Mouse (Mus musculus) G1E (cell line): ENCODE results near the gene Neil1. TPM values are rescaled to one million over a fixed set of nuclear protein-coding genes. Genes with fewer than 3 reads are reported as not detected.

ENCODE experiments used
- ATAC-seq: 2 replicates; pipeline ENCODE4 v1.8.0; 2016; ENCODE audit warnings: mild to moderate bottlenecking; ENCODE audit not compliant: insufficient number of reproducible peaks, poor library complexity, low FRiP score, severe bottlenecking; ENCODE audit errors: extremely low read depth
- DNase-seq: peaks from one replicate; pipeline ENCODE4 v3.0.0; 2012; ENCODE audit warnings: low spot score
- H3K27me3 ChIP-seq: 2 replicates; pipeline ENCODE4 v1.6.1; 2012; ENCODE audit warnings: mild to moderate bottlenecking, low read length, inconsistent platforms; ENCODE audit not compliant: insufficient read depth
- H3K36me3 ChIP-seq: replicated peaks from 2 replicates; pipeline ENCODE3; 2012; ENCODE audit warnings: mild to moderate bottlenecking, inconsistent platforms
- H3K4me1 ChIP-seq: 2 replicates; pipeline ENCODE4 v1.6.1; 2012; ENCODE audit warnings: low read depth, low read length, inconsistent platforms, mixed read lengths; ENCODE audit not compliant: insufficient read depth
- H3K4me3 ChIP-seq: 2 replicates; pipeline ENCODE4 v1.5.1; 2012; ENCODE audit warnings: low read depth, mild to moderate bottlenecking, inconsistent platforms, low read length, moderate library complexity, mixed read lengths
- H3K9me3 ChIP-seq: replicated peaks from 2 replicates; pipeline ENCODE4 v1.6.1; 2012; ENCODE audit warnings: inconsistent platforms
- CTCF ChIP-seq: IDR thresholded peaks from 2 replicates; pipeline ENCODE4 v1.5.1; 2012; ENCODE audit warnings: low read depth, low read length, inconsistent platforms, mixed read lengths
- GATA1 ChIP-seq: IDR thresholded peaks from 2 replicates; pipeline ENCODE4 v1.6.1; 2012; ENCODE audit warnings: borderline replicate concordance, low read length, inconsistent platforms, mixed read lengths
- GATA2 ChIP-seq: IDR thresholded peaks from 2 replicates; pipeline ENCODE4 v1.6.1; 2012; ENCODE audit warnings: low read depth, low read length, inconsistent platforms, borderline replicate concordance
- POLR2AphosphoS5 ChIP-seq: IDR thresholded peaks from 2 replicates; pipeline ENCODE4 v1.6.1; 2012; ENCODE audit warnings: low read depth, low read length, inconsistent platforms; ENCODE audit not compliant: insufficient replicate concordance
- TAL1 ChIP-seq: conservative IDR thresholded peaks from 2 replicates; pipeline ENCODE4 v1.6.1; 2012; ENCODE audit warnings: low read depth, low read length, inconsistent platforms, mixed read lengths
- polyA plus RNA-seq: library from polyadenylated mRNA; stranded (reverse); fragments of >175 nt; gene quantifications from 2 replicates; pipeline ENCODE4 v1.2.3, GENCODE M21; 2012
- total RNA-seq, 2 experiments: library from RNA; stranded (forward) in 1 of 2; stranded (reverse) in 1 of 2; fragments of 200-1000 nt in 1 of 2; fragments of >200 nt in 1 of 2; fragmentation: Nextera tagmentation in 1 of 2; gene quantifications; 2 replicates each; pipeline ENCODE4 v1.2.3; 2014 to 2017

The Neil1 gene
- total RNA-seq (2014; fragmentation: Nextera tagmentation), result 0.58 and 3.0 TPM in 2 replicates
- 2.1 and 2.6 TPM in 2 replicates for total RNA-seq (2017)
- 9.3 and 10.7 TPM in 2 replicates for polyA plus RNA-seq

DNA sequence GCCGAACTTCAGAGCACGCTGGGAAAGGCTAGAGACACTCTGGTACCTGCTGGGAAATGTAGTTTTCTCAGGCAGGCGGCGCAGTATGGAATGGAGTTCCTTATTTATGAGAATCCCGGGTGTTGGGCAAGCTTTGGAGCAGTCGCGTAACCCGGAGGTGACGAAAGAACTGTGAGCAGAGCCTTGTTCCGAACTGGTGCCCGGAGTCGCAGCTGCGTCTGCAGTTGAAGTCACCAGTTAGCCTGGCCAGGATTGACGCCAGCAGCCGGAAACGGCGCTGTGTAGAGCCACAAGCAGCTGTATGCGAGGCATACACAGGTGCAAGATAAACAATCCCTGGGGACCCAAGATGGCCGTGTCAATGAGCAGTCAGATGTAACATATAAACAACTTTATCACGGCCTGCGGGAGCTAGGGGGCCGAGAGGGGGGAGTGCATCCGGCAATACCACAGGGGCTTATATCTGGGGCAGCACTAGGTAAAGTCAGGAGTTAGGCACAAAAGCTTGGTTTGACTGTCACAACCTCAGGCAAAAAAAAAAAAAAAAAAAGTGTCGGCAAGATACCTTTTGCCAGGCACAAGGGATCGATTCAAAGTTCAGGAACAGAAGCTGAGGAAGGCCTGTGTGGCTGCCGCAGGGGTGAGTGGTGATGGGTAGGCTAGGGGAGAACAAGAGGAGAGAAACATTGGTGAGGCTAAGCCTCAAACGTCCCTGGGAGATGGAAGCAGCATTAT, at the start of gene Neil1:
Neil1 (minus strand) TSS at position 162 of the 735 bp plus-strand sequence.
- Histone ChIP-seq H3K27me3 (no peaks in the 10 kb centered on the region), H3K4me3 (peak within 1 kb of the TSS; percentile 72), H3K36me3 (peaks cover 23% of the 10 kb centered on the region), H3K4me1 (peaks cover 28% of the 10 kb centered on the region), H3K9me3 (no peaks in the 10 kb centered on the region)
- DNase-seq, result peak; percentile 82
- ATAC-seq, result peak; percentile 77
- TF ChIP-seq GATA2 (no peak), GATA1 (no peak), TAL1 (no peak), CTCF (no peak), POLR2AphosphoS5 (no peak)

- peaks cover 8% of the 10 kb centered on the region for H3K27me3 ChIP-seq
- no peaks in the 10 kb centered on the region for H3K4me1 ChIP-seq
- ATAC-seq (no peak), DNase-seq (no peak)
- H3K9me3 ChIP-seq, result no peaks in the 10 kb centered on the region
- no peaks in the 10 kb centered on the region for H3K36me3 ChIP-seq
- H3K4me3 ChIP-seq, result no peak overlapping the region
- TF ChIP-seq TAL1, result no peak
- TF ChIP-seq CTCF, result no peak
- TF ChIP-seq GATA1, result no peak
- TF ChIP-seq GATA2, result no peak
- TF ChIP-seq POLR2AphosphoS5, result no peak
These were observed 49.3 kb upstream of the Neil1 start for GRCm38 (mm10) chr9:57197414-57197813.

GRCm38 (mm10) chr9:57196708-57197107, 48.6 kb upstream of the Neil1 start:
- DNase-seq (no peak), ATAC-seq (no peak)
- no peaks in the 10 kb centered on the region for H3K9me3 ChIP-seq

GRCm38 (mm10) chr9:57168411-57168810, 20.3 kb upstream of the Neil1 start:
- H3K27me3 ChIP-seq, result peaks cover 22% of the 10 kb centered on the region
- DNase-seq (no peak), ATAC-seq (no peak)
- no peaks in the 10 kb centered on the region for H3K4me1 ChIP-seq
- no peak overlapping the region for H3K4me3 ChIP-seq
- TF ChIP-seq POLR2AphosphoS5 (no peak), GATA2 (no peak), GATA1 (no peak), CTCF (no peak)
- H3K9me3 ChIP-seq, result no peaks in the 10 kb centered on the region
- H3K36me3 ChIP-seq, result no peaks in the 10 kb centered on the region

More at GRCm38 (mm10) chr9:57196708-57197107, 48.6 kb upstream of the Neil1 start:
- Histone ChIP-seq H3K36me3 (no peaks in the 10 kb centered on the region), H3K27me3 (peaks cover 8% of the 10 kb centered on the region), H3K4me1 (no peaks in the 10 kb centered on the region), H3K4me3 (no peak overlapping the region)
- TF ChIP-seq POLR2AphosphoS5, result no peak
- TF ChIP-seq TAL1, result no peak
- no peak for TF ChIP-seq GATA1
- no peak for TF ChIP-seq GATA2
- no peak for TF ChIP-seq CTCF

DNA sequence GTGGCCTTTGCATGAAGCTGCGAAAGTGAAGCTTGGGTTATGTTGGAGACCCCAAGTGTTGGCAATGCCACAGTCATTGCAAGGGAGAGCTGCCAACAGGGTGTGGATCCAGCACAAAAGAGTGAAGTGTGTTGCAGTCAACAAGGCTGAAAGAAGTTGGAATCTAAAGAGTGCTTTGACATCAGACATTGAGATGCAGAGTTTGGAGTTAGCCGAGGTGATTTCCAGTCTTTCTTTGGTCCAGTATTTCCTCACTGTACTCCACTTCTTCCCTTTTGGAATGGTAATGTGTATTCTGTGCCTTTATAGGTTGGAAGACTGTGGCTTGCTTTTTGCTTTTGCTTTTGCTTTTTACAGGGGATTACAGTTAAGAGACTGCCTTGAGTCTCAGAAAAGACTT, 18.1 kb upstream of the Neil1 start:
- TF ChIP-seq POLR2AphosphoS5 (no peak), GATA2 (no peak), TAL1 (no peak), CTCF (no peak), GATA1 (no peak)
- Histone ChIP-seq H3K9me3 (no peaks in the 10 kb centered on the region), H3K4me1 (peaks cover 7% of the 10 kb centered on the region), H3K36me3 (no peaks in the 10 kb centered on the region), H3K4me3 (no peak overlapping the region), H3K27me3 (peaks cover 27% of the 10 kb centered on the region)
- DNase-seq (no peak), ATAC-seq (no peak)

DNA sequence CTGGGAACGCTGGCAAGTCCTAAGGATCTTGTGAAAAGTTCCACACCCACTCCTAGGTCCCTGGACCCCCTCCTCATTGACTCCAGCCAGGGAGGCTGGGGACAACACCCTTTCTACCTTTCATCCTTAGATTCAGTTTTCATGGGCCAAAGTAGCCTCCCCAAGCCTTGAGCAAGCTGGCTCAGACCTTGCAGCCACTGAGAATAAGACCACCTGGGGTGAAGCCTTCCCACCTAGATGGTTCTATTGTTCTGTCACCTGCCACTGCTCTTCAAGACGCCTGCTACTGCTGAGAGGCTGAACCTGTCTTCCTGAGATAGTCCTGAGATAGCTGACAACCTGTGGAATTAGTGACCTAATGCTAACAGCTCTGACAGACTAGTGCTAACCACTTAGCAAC, 15.0 kb upstream of the Neil1 start:
- TF ChIP-seq GATA1, result no peak
- no peak for TF ChIP-seq POLR2AphosphoS5
- TF ChIP-seq CTCF, result no peak
- no peak for TF ChIP-seq TAL1
- TF ChIP-seq GATA2, result no peak
- DNase-seq (no peak), ATAC-seq (no peak)
- peaks cover 23% of the 10 kb centered on the region for H3K27me3 ChIP-seq
- no peaks in the 10 kb centered on the region for H3K9me3 ChIP-seq
- no peaks in the 10 kb centered on the region for H3K36me3 ChIP-seq
- H3K4me3 ChIP-seq, result no peak overlapping the region
- peaks cover 14% of the 10 kb centered on the region for H3K4me1 ChIP-seq
